Mouse (Mus musculus) C2C12 (cell line): ENCODE results near the gene Slc35f6. TPM values are rescaled to one million over a fixed set of nuclear protein-coding genes. Genes with fewer than 3 reads are reported as not detected.
"Not testable (repeated sequence)": the region's sequence is repeated elsewhere in the genome, so short reads cannot be mapped to it uniquely, and the experiment has no call there.

Experiments used
- H3K27me3 ChIP-seq: one replicate; pipeline ENCODE4 v1.6.1; 2011; ENCODE audit not compliant: control insufficient read depth, insufficient read depth, insufficient read length
- H3K36me3 ChIP-seq: one replicate; pipeline ENCODE4 v1.6.1; 2011; ENCODE audit not compliant: control insufficient read depth, insufficient read depth
- H3K4me3 ChIP-seq: one replicate; pipeline ENCODE4 v1.5.1; 2011; ENCODE audit warnings: mild to moderate bottlenecking, control low read depth; ENCODE audit not compliant: poor library complexity, insufficient read depth, severe bottlenecking
- H3K79me2 ChIP-seq: one replicate; pipeline ENCODE4 v1.6.1; 2011; ENCODE audit not compliant: control insufficient read depth, insufficient read depth
- H3K79me3 ChIP-seq: one replicate; pipeline ENCODE4 v1.6.1; 2011; ENCODE audit warnings: low read depth, control low read depth
- H3ac ChIP-seq: one replicate; pipeline ENCODE3; 2011; ENCODE audit warnings: low read depth; ENCODE audit not compliant: control insufficient read depth, insufficient read length
- CEBPB ChIP-seq: IDR thresholded peaks from one replicate; pipeline ENCODE4 v1.6.1; 2011; ENCODE audit warnings: low read depth, mild to moderate bottlenecking, control low read depth, moderate library complexity
- CTCF ChIP-seq: IDR thresholded peaks from one replicate; pipeline ENCODE4 v1.5.1; 2011; ENCODE audit not compliant: control insufficient read depth, insufficient read depth, insufficient read length
- FOSL1 ChIP-seq: IDR thresholded peaks from one replicate; pipeline ENCODE4 v1.8.0; 2011; ENCODE audit warnings: mild to moderate bottlenecking, low read length; ENCODE audit not compliant: poor library complexity, insufficient read depth, severe bottlenecking
- MAX ChIP-seq: IDR thresholded peaks from one replicate; pipeline ENCODE4 v1.6.1; 2011; ENCODE audit warnings: mild to moderate bottlenecking, control low read depth
- MYOD1 ChIP-seq: IDR thresholded peaks from one replicate; pipeline ENCODE4 v1.6.1; 2011; ENCODE audit warnings: low read depth; ENCODE audit not compliant: control insufficient read depth, insufficient read length
- MYOG ChIP-seq: IDR thresholded peaks from one replicate; pipeline ENCODE4 v1.6.1; 2011; ENCODE audit not compliant: control insufficient read depth, insufficient read length; ENCODE audit errors: extremely low read depth
- USF1 ChIP-seq: IDR thresholded peaks from one replicate; pipeline ENCODE4 v1.6.1; 2011; ENCODE audit warnings: low read depth, mild to moderate bottlenecking, control low read depth, moderate library complexity
- polyA plus RNA-seq: library from polyadenylated mRNA; unstranded; fragments of >200 nt; fragmentation: generic; extraction: Trizol; gene quantifications from one replicate; pipeline ENCODE4 v1.2.1, GENCODE M21; 2012; ENCODE audit warnings: missing spikeins

Gene Slc35f6
- polyA plus RNA-seq, 1 experiment, result 24.9 TPM

GRCm38 (mm10) chr5:30681970-30682369, 34.2 kb downstream of the Slc35f6 start:
- no peaks in the 10 kb centered on the region for H3K27me3 ChIP-seq
- TF ChIP-seq MAX, result no peak
- no peak for TF ChIP-seq MYOG
- no peak for TF ChIP-seq CEBPB
- no peak for TF ChIP-seq CTCF
- TF ChIP-seq FOSL1, result no peak
- TF ChIP-seq USF1, result no peak
- TF ChIP-seq MYOD1, result no peak
- no peaks in the 10 kb centered on the region for H3K79me3 ChIP-seq
- H3ac ChIP-seq, result no peak overlapping the region
- no peak overlapping the region for H3K4me3 ChIP-seq
- H3K36me3 ChIP-seq, result peaks cover 4% of the 10 kb centered on the region
- H3K79me2 ChIP-seq, result no peaks in the 10 kb centered on the region

GRCm38 (mm10) chr5:30682967-30683600, 35.4 kb downstream of the Slc35f6 start:
- Histone ChIP-seq H3K4me3 (no peak overlapping the region), H3K27me3 (no peaks in the 10 kb centered on the region), H3K36me3 (no peaks in the 10 kb centered on the region), H3K79me2 (no peaks in the 10 kb centered on the region), H3K79me3 (no peaks in the 10 kb centered on the region), H3ac (no peak overlapping the region)
- no peak for TF ChIP-seq MYOG
- no peak for TF ChIP-seq CTCF

GRCm38 (mm10) chr5:30683993-30684392, 36.3 kb downstream of the Slc35f6 start:
- TF ChIP-seq USF1 (no peak), MYOD1 (no peak), MAX (no peak), FOSL1 (no peak), MYOG (no peak), CEBPB (no peak), CTCF (no peak)
- no peaks in the 10 kb centered on the region for H3K36me3 ChIP-seq
- H3K79me3 ChIP-seq, result no peaks in the 10 kb centered on the region
- peaks cover 4% of the 10 kb centered on the region for H3K27me3 ChIP-seq
- H3ac ChIP-seq, result no peak overlapping the region
- H3K79me2 ChIP-seq, result no peaks in the 10 kb centered on the region
- no peak overlapping the region for H3K4me3 ChIP-seq

GRCm38 (mm10) chr5:30686781-30687180, 39.0 kb downstream of the Slc35f6 start:
- peaks cover 15% of the 10 kb centered on the region for H3K27me3 ChIP-seq
- TF ChIP-seq MAX, result no peak
- H3K79me3 ChIP-seq, result no peaks in the 10 kb centered on the region
- H3K79me2 ChIP-seq, result no peaks in the 10 kb centered on the region
- no peaks in the 10 kb centered on the region for H3K36me3 ChIP-seq
- no peak overlapping the region for H3ac ChIP-seq
- H3K4me3 ChIP-seq, result no peak overlapping the region

- TF ChIP-seq USF1 (no peak), CEBPB (no peak), FOSL1 (no peak), MAX (no peak), MYOG (no peak), CTCF (no peak), MYOD1 (no peak)
- Histone ChIP-seq H3ac (no peak overlapping the region), H3K27me3 (peaks cover 39% of the 10 kb centered on the region), H3K79me2 (no peaks in the 10 kb centered on the region), H3K79me3 (no peaks in the 10 kb centered on the region), H3K36me3 (no peaks in the 10 kb centered on the region), H3K4me3 (no peak overlapping the region)
Measured at GRCm38 (mm10) chr5:30700361-30701000, 52.7 kb downstream of the Slc35f6 start.

- not testable (repeated sequence) for H3K36me3 ChIP-seq, H3K4me3 ChIP-seq, H3K79me3 ChIP-seq, H3K79me2 ChIP-seq, H3ac ChIP-seq
- H3K27me3 ChIP-seq, result peaks cover 35% of the 10 kb centered on the region
Measured at GRCm38 (mm10) chr5:30701373-30701772, 53.6 kb downstream of the Slc35f6 start.
